In genomic region chr1:119878909-119879308, GRCm38 (mm10) we compare ENCODE assay signal across 9 mouse cellular contexts. TPM values are rescaled to one million over a fixed set of nuclear protein-coding genes. Genes with fewer than 3 reads are reported as not detected.
A peak's percentile ranks its signal among the peaks of the same experiment; 100 is the strongest.
DNase-seq lines count a peak whose midpoint lies in the region; ATAC-seq and TF ChIP-seq lines count a peak whose summit lies in the region.
"Had no signal": no experiment of that assay in that cellular context is flagged by ENCODE, and none has a peak within 500 bp of the region (broad histone marks: within the 10 kb centered on the region; RNA-seq: fewer than 3 reads in every experiment).

No protein-coding gene starts in this region.

- no peaks in the 10 kb centered on the region for H3K36me3 ChIP-seq in forebrain, embryonic 15.5 days
- no peaks in the 10 kb centered on the region for H3K36me3 ChIP-seq in forebrain, embryonic 12.5 days (replicated peaks)
- no peaks in the 10 kb centered on the region for H3K36me3 ChIP-seq in lung, embryonic 14.5 days (ENCODE audit: insufficient read depth)
- H3K36me3 ChIP-seq: limb, embryonic 12.5 days had no signal

- H3K4me2 ChIP-seq in forebrain, embryonic 15.5 days (replicated peaks): no peak overlapping the region
- no peak overlapping the region for H3K4me2 ChIP-seq in forebrain, embryonic 12.5 days
- H3K4me2 ChIP-seq in lung, embryonic 14.5 days: no peak overlapping the region
- H3K4me2 ChIP-seq: limb, embryonic 12.5 days had no signal

- DNase-seq in ovary, postnatal 36 days (ENCODE audit: low spot score): peak; percentile 25
- no peak for DNase-seq in ovary, postnatal 14 days (ENCODE audit: low spot score)
- DNase-seq in lung, embryonic 14.5 days: peak; percentile 63
- DNase-seq in telencephalon, adult 2 months (ENCODE audit: low read depth, low spot score): peak; percentile 65
- no peak for DNase-seq in thymus, postnatal 36 days
- DNase-seq in natural killer cell, adult 2 months (ENCODE audit: low spot score in 2 of 2): no peak

- H3K4me1 ChIP-seq in forebrain, embryonic 15.5 days: peaks cover 17% of the 10 kb centered on the region
- no peaks in the 10 kb centered on the region for H3K4me1 ChIP-seq in forebrain, embryonic 12.5 days
- H3K4me1 ChIP-seq in lung, embryonic 14.5 days (ENCODE audit: insufficient read depth): peaks cover 5% of the 10 kb centered on the region; the same call in 1 of the 2 replicates

- 36% methylated on average over 7 of the region's 7 CpGs for WGBS in forebrain, embryonic 15.5 days
- WGBS in forebrain, embryonic 12.5 days: 86% methylated on average over 7 of the region's 7 CpGs
- WGBS in lung, embryonic 14.5 days: 56% methylated on average over 7 of the region's 7 CpGs

- H3K27me3 ChIP-seq in forebrain, embryonic 15.5 days: no peaks in the 10 kb centered on the region
- no peaks in the 10 kb centered on the region for H3K27me3 ChIP-seq in forebrain, embryonic 12.5 days
- no peaks in the 10 kb centered on the region for H3K27me3 ChIP-seq in lung, embryonic 14.5 days (ENCODE audit: insufficient read depth, low read length)
- H3K27me3 ChIP-seq: limb, embryonic 12.5 days had no signal

- no peak overlapping the region for H3K4me3 ChIP-seq in forebrain, embryonic 15.5 days
- H3K4me3 ChIP-seq in forebrain, embryonic 12.5 days (replicated peaks): no peak overlapping the region
- H3K4me3 ChIP-seq in lung, embryonic 14.5 days (ENCODE audit: low read depth, low read length): no peak overlapping the region
- H3K4me3 ChIP-seq: limb, embryonic 12.5 days had no signal

- no peak for TF ChIP-seq CTCF in lung, embryonic 14.5 days (IDR thresholded peaks at IDR 0.05; ENCODE audit: low read depth)

- no peak overlapping the region for H3K9ac ChIP-seq in forebrain, embryonic 15.5 days (replicated peaks)
- no peak overlapping the region for H3K9ac ChIP-seq in forebrain, embryonic 12.5 days
- H3K9ac ChIP-seq in lung, embryonic 14.5 days: no peak overlapping the region
- H3K9ac ChIP-seq: limb, embryonic 12.5 days had no signal

- H3K9me3 ChIP-seq in forebrain, embryonic 15.5 days: no peaks in the 10 kb centered on the region
- H3K9me3 ChIP-seq in forebrain, embryonic 12.5 days: no peaks in the 10 kb centered on the region
- H3K9me3 ChIP-seq in lung, embryonic 14.5 days (ENCODE audit: low read depth, low read length): no peaks in the 10 kb centered on the region
- H3K9me3 ChIP-seq: limb, embryonic 12.5 days had no signal

- peak; percentile 79 for ATAC-seq in forebrain, embryonic 15.5 days (replicated peaks)
- no peak for ATAC-seq in forebrain, embryonic 12.5 days (ENCODE audit: low FRiP score)
- ATAC-seq in lung, embryonic 14.5 days (ENCODE audit: insufficient read depth): peak; percentile 39; the same call in 1 of the 2 replicates

- H3K27ac ChIP-seq in forebrain, embryonic 15.5 days (replicated peaks): peak overlapping the region; percentile 60
- no peak overlapping the region for H3K27ac ChIP-seq in forebrain, embryonic 12.5 days
- H3K27ac ChIP-seq in lung, embryonic 14.5 days (ENCODE audit: low read depth): no peak overlapping the region
- H3K27ac ChIP-seq: limb, embryonic 12.5 days had no signal

RNA-seq across cellular contexts. Expression of gene Tmem177, which starts 34.1 kb away (rescaled TPM):
- polyA plus RNA-seq in forebrain, embryonic 15.5 days (2015; fragmentation: Nextera tagmentation; extraction: Ambion mirVana): 14.4 and 14.8 TPM in 2 replicates
- polyA plus RNA-seq in forebrain, embryonic 12.5 days (2016; fragmentation: Nextera tagmentation; extraction: Ambion mirVana): 9.3 and 11.3 TPM in 2 replicates
- 6.4 and 8.4 TPM in 2 replicates for polyA plus RNA-seq in lung, embryonic 14.5 days (2014; fragmentation: Nextera tagmentation; extraction: Ambion mirVana)

RNA-seq across cellular contexts. Expression of gene Ptpn4, which starts 41.5 kb away (rescaled TPM):
- 17.2 and 18.3 TPM in 2 replicates for polyA plus RNA-seq in forebrain, embryonic 15.5 days (2015; fragmentation: Nextera tagmentation; extraction: Ambion mirVana)
- polyA plus RNA-seq in forebrain, embryonic 12.5 days (2016; fragmentation: Nextera tagmentation; extraction: Ambion mirVana): 11.1 and 13.1 TPM in 2 replicates
- 13.9 and 15.7 TPM in 2 replicates for polyA plus RNA-seq in lung, embryonic 14.5 days (2014; fragmentation: Nextera tagmentation; extraction: Ambion mirVana)

Comparison
In these comparisons a context has a peak if more than half of its experiments do, and no peak if none do; other contexts are left out.
1. DNase-seq: peak in ovary, postnatal 36 days (single experiment), lung, embryonic 14.5 days (single experiment) and telencephalon, adult 2 months (single experiment); none in ovary, postnatal 14 days (single experiment), thymus, postnatal 36 days (0 of 2) and natural killer cell, adult 2 months (0 of 2).